Mouse (Mus musculus) forebrain, embryonic 11.5 days (tissue): ENCODE results near the gene Olfr60. TPM values are rescaled to one million over a fixed set of nuclear protein-coding genes. Genes with fewer than 3 reads are reported as not detected.

Experiments used
- ATAC-seq: fragments of 200-750 bp; cut with Nextera tagmentation; replicated peaks from 2 replicates; pipeline ENCODE4 v1.8.0; 2017; ENCODE audit warnings: moderate TSS enrichment; ENCODE audit not compliant: low FRiP score
- DNase-seq: peaks from one replicate; pipeline ENCODE4 v3.0.0-alpha.2; 2017; ENCODE audit warnings: low spot score
- H3K27ac ChIP-seq: fragments of 300-500 bp; sonication (generic); 2 replicates; pipeline ENCODE4 v1.5.1; 2014; ENCODE audit warnings: low read depth, low read length
- H3K27me3 ChIP-seq: fragments of 300-500 bp; sonication (generic); 2 replicates; pipeline ENCODE4 v1.6.1; 2014; ENCODE audit warnings: mild to moderate bottlenecking, low read length, mixed read lengths; ENCODE audit not compliant: control insufficient read depth, insufficient read depth
- H3K36me3 ChIP-seq: fragments of 300-500 bp; sonication (generic); 2 replicates; pipeline ENCODE4 v1.6.1; 2014; ENCODE audit warnings: mild to moderate bottlenecking, low read length, moderate library complexity, mixed read lengths; ENCODE audit not compliant: control insufficient read depth, insufficient read depth
- H3K4me1 ChIP-seq: fragments of 300-500 bp; sonication (generic); replicated peaks from 2 replicates; pipeline ENCODE4 v1.6.1; 2014; ENCODE audit warnings: low read length, mixed read lengths; ENCODE audit not compliant: control insufficient read depth, insufficient read depth
- H3K4me2 ChIP-seq: fragments of 300-500 bp; sonication (generic); 2 replicates; pipeline ENCODE4 v1.6.1; 2014; ENCODE audit warnings: low read depth, mild to moderate bottlenecking, low read length, moderate library complexity, mixed read lengths; ENCODE audit not compliant: severe bottlenecking
- H3K4me3 ChIP-seq: fragments of 300-500 bp; sonication (generic); 2 replicates; pipeline ENCODE4 v1.5.1; 2014; ENCODE audit warnings: low read depth, low read length
- H3K9ac ChIP-seq: fragments of 300-500 bp; sonication (generic); 2 replicates; pipeline ENCODE4 v1.6.1; 2014; ENCODE audit warnings: low read length
- H3K9me3 ChIP-seq: fragments of 300-500 bp; sonication (generic); 2 replicates; pipeline ENCODE4 v1.6.1; 2016; ENCODE audit warnings: low read length, mixed read lengths; ENCODE audit not compliant: control insufficient read depth
- WGBS: fragments of 180-500 bp; shearing (Covaris S2); extraction: QIAGEN DNeasy Blood & Tissue Kit; methylation state at CpG from one replicate; pipeline ENCODE4 v1.1.7; 2014; 5-methylcytosine and 5-hydroxymethylcytosine counted together
- polyA plus RNA-seq: library from polyadenylated mRNA; unstranded; fragments of >200 nt; fragmentation: Nextera tagmentation; extraction: Ambion mirVana; gene quantifications from 2 replicates; pipeline ENCODE4 v1.2.1, GENCODE M21; 2014

Gene Olfr60
- polyA plus RNA-seq, result not detected in 2 replicates

GRCm38 (mm10) chr7:140361571-140361970 is at the start of gene Olfr60:
Olfr60 (minus strand) TSS chr7:140361671.
- H3K4me3 ChIP-seq, result no peak within 1 kb of the TSS
- 75% methylated on average over 3 of the region's 3 CpGs for WGBS
- no peaks in the 10 kb centered on the region for H3K4me1 ChIP-seq
- H3K9me3 ChIP-seq, result no peaks in the 10 kb centered on the region
- DNase-seq (no peak), ATAC-seq (no peak)
- H3K4me2 ChIP-seq, result no peak within 1 kb of the TSS
- H3K36me3 ChIP-seq, result no peaks in the 10 kb centered on the region
- no peak within 1 kb of the TSS for H3K27ac ChIP-seq
- no peaks in the 10 kb centered on the region for H3K27me3 ChIP-seq
- no peak within 1 kb of the TSS for H3K9ac ChIP-seq

DNA sequence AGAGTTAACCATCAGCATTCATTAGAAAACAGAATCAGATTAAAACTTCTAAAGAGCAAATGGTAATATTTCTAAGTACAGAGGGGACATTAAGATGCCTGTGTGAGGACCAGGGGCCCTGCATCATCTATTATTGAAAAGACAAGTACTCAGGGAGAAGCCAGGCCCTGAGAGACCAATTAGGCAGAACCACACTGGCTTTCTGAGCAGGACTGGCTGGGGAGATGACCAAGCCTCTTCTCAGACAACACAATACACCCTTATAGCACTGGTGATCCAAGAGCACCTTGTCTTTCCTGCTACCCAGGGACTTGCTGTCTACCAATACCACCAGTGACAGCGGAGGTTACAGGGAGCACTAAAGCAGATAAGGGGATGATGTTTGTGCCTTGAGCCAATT is 41.3 kb upstream of the Olfr60 start, which contains the start of gene Olfr531:
Gene Olfr531 (minus strand): TSS at position 101 of the 400 bp plus-strand sequence.
- no peaks in the 10 kb centered on the region for H3K4me1 ChIP-seq
- no peak within 1 kb of the TSS for H3K4me3 ChIP-seq
- H3K9me3 ChIP-seq, result no peaks in the 10 kb centered on the region
- ATAC-seq, result no peak
- no peaks in the 10 kb centered on the region for H3K27me3 ChIP-seq
- 96% methylated on average over 1 of the region's 1 CpGs for WGBS
- no peak for DNase-seq
- no peak within 1 kb of the TSS for H3K4me2 ChIP-seq
- H3K27ac ChIP-seq, result no peak within 1 kb of the TSS
- H3K9ac ChIP-seq, result no peak within 1 kb of the TSS
- no peaks in the 10 kb centered on the region for H3K36me3 ChIP-seq

- H3K4me3 ChIP-seq, result no peak overlapping the region
- H3K4me2 ChIP-seq, result no peak overlapping the region
- H3K4me1 ChIP-seq, result no peaks in the 10 kb centered on the region
- DNase-seq, result no peak
- H3K27me3 ChIP-seq, result no peaks in the 10 kb centered on the region
- ATAC-seq, result no peak
- no peaks in the 10 kb centered on the region for H3K36me3 ChIP-seq
- H3K9me3 ChIP-seq, result no peaks in the 10 kb centered on the region
- 93% methylated on average over 2 of the region's 2 CpGs for WGBS
- no peak overlapping the region for H3K27ac ChIP-seq
- H3K9ac ChIP-seq, result no peak overlapping the region
Observed at GRCm38 (mm10) chr7:140376911-140377310, 15.4 kb upstream of the Olfr60 start.

DNA sequence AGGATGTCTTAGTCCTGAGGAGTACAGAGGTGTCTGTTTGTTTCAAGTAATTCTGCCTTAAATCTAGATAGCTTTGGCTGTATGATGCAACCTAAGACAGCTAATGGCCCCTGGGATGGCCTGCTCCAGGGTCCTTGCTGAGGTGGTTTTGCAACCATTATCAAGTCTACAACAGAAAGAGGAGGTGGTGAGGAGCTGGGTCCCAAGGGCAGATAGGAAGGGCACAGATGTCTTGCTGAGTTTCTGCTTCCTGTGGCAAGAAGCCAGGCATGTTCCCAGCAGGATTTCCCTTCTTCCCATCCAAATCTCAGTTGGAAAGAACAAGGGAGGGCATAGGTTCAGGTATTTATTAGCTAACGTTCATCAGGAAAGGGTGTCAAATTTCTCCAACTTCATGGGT is 14.8 kb upstream of the Olfr60 start, which contains the start of gene Olfr530:
Gene Olfr530 (minus strand): TSS at position 101 of the 400 bp plus-strand sequence.
- H3K9me3 ChIP-seq, result no peaks in the 10 kb centered on the region
- H3K9ac ChIP-seq, result no peak within 1 kb of the TSS
- H3K36me3 ChIP-seq, result no peaks in the 10 kb centered on the region
- H3K27ac ChIP-seq, result no peak within 1 kb of the TSS
- no peaks in the 10 kb centered on the region for H3K4me1 ChIP-seq
- DNase-seq (no peak), ATAC-seq (no peak)
- 63% methylated on average over 1 of the region's 1 CpGs for WGBS
- H3K27me3 ChIP-seq, result no peaks in the 10 kb centered on the region
- no peak within 1 kb of the TSS for H3K4me2 ChIP-seq
- H3K4me3 ChIP-seq, result no peak within 1 kb of the TSS

GRCm38 (mm10) chr7:140374300-140374699 is 12.8 kb upstream of the Olfr60 start:
- Histone ChIP-seq H3K27me3 (no peaks in the 10 kb centered on the region), H3K4me1 (no peaks in the 10 kb centered on the region), H3K4me3 (no peak overlapping the region), H3K27ac (no peak overlapping the region), H3K9ac (no peak overlapping the region), H3K4me2 (no peak overlapping the region), H3K36me3 (no peaks in the 10 kb centered on the region), H3K9me3 (no peaks in the 10 kb centered on the region)
- WGBS, result 79% methylated on average over 4 of the region's 4 CpGs
- DNase-seq, result no peak
- no peak for ATAC-seq

- Histone ChIP-seq H3K9ac (no peak within 1 kb of the TSS), H3K27ac (no peak within 1 kb of the TSS), H3K9me3 (no peaks in the 10 kb centered on the region), H3K4me2 (no peak within 1 kb of the TSS), H3K4me1 (no peaks in the 10 kb centered on the region), H3K4me3 (no peak within 1 kb of the TSS), H3K36me3 (no peaks in the 10 kb centered on the region), H3K27me3 (no peaks in the 10 kb centered on the region)
- ATAC-seq, result no peak
- 64% methylated on average over 2 of the region's 2 CpGs for WGBS
- DNase-seq, result no peak
Observed at GRCm38 (mm10) chr7:140333717-140334116, 27.8 kb downstream of the Olfr60 start, which contains the start of gene Olfr527. Olfr527 (plus strand) TSS chr7:140334017.

GRCm38 (mm10) chr7:140329766-140330304 is 31.6 kb downstream of the Olfr60 start:
- 54% methylated on average over 1 of the region's 1 CpGs for WGBS
- ATAC-seq, result no peak
- no peak overlapping the region for H3K4me2 ChIP-seq
- no peaks in the 10 kb centered on the region for H3K4me1 ChIP-seq
- H3K9me3 ChIP-seq, result no peaks in the 10 kb centered on the region
- no peak overlapping the region for H3K27ac ChIP-seq
- H3K36me3 ChIP-seq, result no peaks in the 10 kb centered on the region
- DNase-seq, result no peak
- H3K9ac ChIP-seq, result no peak overlapping the region
- H3K27me3 ChIP-seq, result no peaks in the 10 kb centered on the region
- no peak overlapping the region for H3K4me3 ChIP-seq

DNA sequence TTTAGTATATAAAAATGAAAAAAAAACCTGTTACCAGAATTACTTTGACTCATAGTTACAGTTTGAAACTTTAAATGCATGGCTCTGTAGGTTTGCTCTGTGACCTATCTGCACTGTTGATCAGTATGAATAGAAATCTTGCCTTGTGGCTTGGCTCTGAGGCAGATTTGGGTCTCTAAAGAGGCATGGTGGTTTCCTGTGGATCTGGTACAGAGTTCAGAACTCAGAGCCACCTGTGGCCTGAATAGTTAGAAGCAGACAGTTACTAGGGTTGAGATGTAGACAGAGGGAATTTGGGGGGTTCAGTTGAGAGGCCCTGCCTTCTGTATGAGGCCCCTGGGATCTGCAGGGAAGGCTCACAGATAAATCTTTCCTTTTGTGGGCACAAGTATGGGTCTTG is 40.3 kb downstream of the Olfr60 start:
- Histone ChIP-seq H3K9ac (no peak overlapping the region), H3K4me2 (no peak overlapping the region), H3K36me3 (no peaks in the 10 kb centered on the region), H3K4me1 (no peaks in the 10 kb centered on the region), H3K9me3 (no peaks in the 10 kb centered on the region), H3K4me3 (no peak overlapping the region), H3K27ac (no peak overlapping the region), H3K27me3 (no peaks in the 10 kb centered on the region)
- DNase-seq (no peak), ATAC-seq (no peak)

GRCm38 (mm10) chr7:140320558-140320957 is 40.9 kb downstream of the Olfr60 start, which contains the start of gene Olfr525:
Olfr525 (plus strand) TSS chr7:140320858.
- H3K4me3 ChIP-seq, result no peak within 1 kb of the TSS
- no peaks in the 10 kb centered on the region for H3K36me3 ChIP-seq
- 53% methylated on average over 1 of the region's 1 CpGs for WGBS
- no peak within 1 kb of the TSS for H3K9ac ChIP-seq
- H3K4me1 ChIP-seq, result no peaks in the 10 kb centered on the region
- H3K27ac ChIP-seq, result no peak within 1 kb of the TSS
- H3K27me3 ChIP-seq, result no peaks in the 10 kb centered on the region
- DNase-seq (no peak), ATAC-seq (no peak)
- no peak within 1 kb of the TSS for H3K4me2 ChIP-seq
- H3K9me3 ChIP-seq, result no peaks in the 10 kb centered on the region
